25 mouse cellular contexts compared by ENCODE assay signal in the genomic region with DNA sequence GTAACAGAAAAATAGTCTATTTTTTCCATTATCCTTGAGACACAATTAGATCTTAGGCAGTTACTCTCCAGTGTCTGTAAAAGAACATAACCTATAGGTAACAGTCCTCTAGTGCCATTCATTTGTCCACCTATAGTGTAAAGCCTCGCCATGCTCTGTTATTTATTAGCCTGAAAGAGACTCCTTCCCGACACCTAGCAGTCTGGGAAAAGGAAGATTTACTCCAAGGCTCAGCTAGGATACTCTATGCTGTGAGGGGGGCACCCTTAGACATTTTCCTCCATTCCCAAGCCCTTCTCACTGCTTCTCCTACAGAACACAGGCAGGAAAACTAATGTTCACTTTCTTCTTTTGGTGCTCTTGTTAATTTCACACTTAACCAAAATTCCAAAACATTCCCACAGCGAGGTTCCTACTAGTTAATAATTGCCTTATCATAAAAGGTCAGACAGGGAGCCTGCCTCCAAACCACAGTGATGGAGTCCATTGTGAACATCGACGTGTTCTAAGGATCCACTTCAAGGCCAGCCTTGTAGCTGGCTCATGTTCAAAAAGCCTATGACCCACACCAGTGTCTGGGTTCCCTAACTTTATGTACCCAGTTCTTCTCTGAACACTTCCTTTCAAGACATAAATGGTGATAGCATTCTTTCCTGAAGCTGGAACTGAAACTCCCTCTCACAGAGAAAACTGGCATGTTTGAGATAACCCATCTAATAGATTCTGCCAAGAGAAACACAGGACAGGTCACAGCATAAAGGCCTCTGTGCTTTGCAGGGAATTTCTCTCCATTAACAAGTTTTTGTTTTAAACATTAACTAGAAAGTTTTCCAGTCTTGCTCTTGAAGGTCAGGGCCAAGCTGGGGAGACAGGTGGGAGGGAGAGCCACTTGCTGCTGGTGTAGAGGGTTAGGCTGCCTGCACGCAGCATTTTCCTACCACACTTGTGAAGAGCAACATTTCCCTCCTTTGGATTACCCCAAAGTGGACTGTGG. TPM values are rescaled to one million over a fixed set of nuclear protein-coding genes. Genes with fewer than 3 reads are reported as not detected.
DNase-seq lines count a peak whose midpoint lies in the region; ATAC-seq and TF ChIP-seq lines count a peak whose summit lies in the region.
"Had no signal": no experiment of that assay in that cellular context is flagged by ENCODE, and none has a peak within 500 bp of the region (broad histone marks: within the 10 kb centered on the region; RNA-seq: fewer than 3 reads in every experiment).

No protein-coding gene starts in this region.

- no peaks in the 10 kb centered on the region for H3K9me3 ChIP-seq in lung, embryonic 16.5 days (ENCODE audit: control insufficient read depth, low read length)
- H3K9me3 ChIP-seq in kidney, postnatal 0 days (replicated peaks; ENCODE audit: low read length): no peaks in the 10 kb centered on the region
- no peaks in the 10 kb centered on the region for H3K9me3 ChIP-seq in midbrain, embryonic 14.5 days (ENCODE audit: control insufficient read depth, low read length)
- H3K9me3 ChIP-seq in forebrain, embryonic 11.5 days (ENCODE audit: control insufficient read depth, low read length): no peaks in the 10 kb centered on the region
- H3K9me3 ChIP-seq: forebrain, embryonic 10.5 days; hindbrain, embryonic 12.5 days; limb, embryonic 13.5 days; liver, embryonic 15.5 days; midbrain, embryonic 10.5 days; neural tube, embryonic 13.5 days had no signal

- peak; percentile 76 for ATAC-seq in lung, embryonic 16.5 days (ENCODE audit: low read depth)
- ATAC-seq in kidney, postnatal 0 days (replicated peaks; ENCODE audit: low FRiP score, low read depth): peak; percentile 83
- ATAC-seq in midbrain, embryonic 14.5 days (ENCODE audit: low FRiP score, low TSS enrichment): no peak
- no peak for ATAC-seq in forebrain, embryonic 11.5 days (replicated peaks; ENCODE audit: low FRiP score)

- H3K4me3 ChIP-seq in lung, embryonic 16.5 days (ENCODE audit: low read length): no peak overlapping the region
- H3K4me3 ChIP-seq in kidney, postnatal 0 days (replicated peaks; ENCODE audit: low read depth, low read length): no peak overlapping the region
- no peak overlapping the region for H3K4me3 ChIP-seq in midbrain, embryonic 14.5 days (replicated peaks; ENCODE audit: low read depth, low read length)
- no peak overlapping the region for H3K4me3 ChIP-seq in forebrain, embryonic 11.5 days (ENCODE audit: low read depth, low read length)
- H3K4me3 ChIP-seq: forebrain, embryonic 10.5 days; gastrocnemius, adult 2 months; hindbrain, embryonic 12.5 days; limb, embryonic 13.5 days; liver, embryonic 15.5 days; midbrain, embryonic 10.5 days; neural tube, embryonic 13.5 days had no signal

- peak; percentile 10 to 43 for DNase-seq in adrenal gland, adult (ENCODE audit: inconsistent age in 2 of 2, low spot score in 1 of 2)
- no peak for DNase-seq in adrenal gland, adult 2 months
- no peak for DNase-seq in lung, postnatal 10 days
- peak; percentile 59 for DNase-seq in kidney, postnatal 0 days (ENCODE audit: low spot score)
- peak; percentile 53 for DNase-seq in yolk sac, embryonic 10.5 days (ENCODE audit: low spot score)
- no peak for DNase-seq in midbrain, embryonic 14.5 days
- DNase-seq in forebrain, embryonic 11.5 days (ENCODE audit: low spot score): no peak
- DNase-seq: adrenal gland, postnatal 25 days; cerebellum, adult 18-20 months; cerebellum, postnatal 25 days; gastrocnemius, adult 2 months; heart, postnatal 10 days; lung, postnatal 36 days; spleen, adult 18-20 months; thymus, adult 18-20 months; thymus, postnatal 4 days had no signal

- no peak for TF ChIP-seq CTCF in kidney, postnatal 0 days (IDR thresholded peaks at IDR 0.05; ENCODE audit: low read depth)

- H3K36me3 ChIP-seq in lung, embryonic 16.5 days (ENCODE audit: control insufficient read depth, insufficient read depth, low read length): no peaks in the 10 kb centered on the region
- H3K36me3 ChIP-seq in kidney, postnatal 0 days (ENCODE audit: insufficient read depth, low read length): no peaks in the 10 kb centered on the region
- no peaks in the 10 kb centered on the region for H3K36me3 ChIP-seq in midbrain, embryonic 14.5 days (ENCODE audit: control insufficient read depth, insufficient read depth, low read length)
- H3K36me3 ChIP-seq in forebrain, embryonic 11.5 days (ENCODE audit: control insufficient read depth, insufficient read depth, low read length): no peaks in the 10 kb centered on the region
- H3K36me3 ChIP-seq: forebrain, embryonic 10.5 days; hindbrain, embryonic 12.5 days; limb, embryonic 13.5 days; liver, embryonic 15.5 days; midbrain, embryonic 10.5 days; neural tube, embryonic 13.5 days had no signal

- peak overlapping the region; percentile 53 for H3K27ac ChIP-seq in lung, embryonic 16.5 days (ENCODE audit: low read length)
- H3K27ac ChIP-seq in kidney, postnatal 0 days: peak overlapping the region; percentile 90
- H3K27ac ChIP-seq in midbrain, embryonic 14.5 days (replicated peaks; ENCODE audit: low read depth, low read length): no peak overlapping the region
- no peak overlapping the region for H3K27ac ChIP-seq in forebrain, embryonic 11.5 days (ENCODE audit: low read depth, low read length)
- H3K27ac ChIP-seq: forebrain, embryonic 10.5 days; gastrocnemius, adult 2 months; hindbrain, embryonic 12.5 days; limb, embryonic 13.5 days; liver, embryonic 15.5 days; midbrain, embryonic 10.5 days; neural tube, embryonic 13.5 days had no signal

- H3K4me1 ChIP-seq in lung, embryonic 16.5 days (replicated peaks; ENCODE audit: control insufficient read depth, insufficient read depth, low read length): no peaks in the 10 kb centered on the region
- peaks cover 3% of the 10 kb centered on the region; the same call in 1 of the 2 replicates for H3K4me1 ChIP-seq in kidney, postnatal 0 days (replicated peaks; ENCODE audit: insufficient read depth, low read length)
- no peaks in the 10 kb centered on the region for H3K4me1 ChIP-seq in midbrain, embryonic 14.5 days (ENCODE audit: control insufficient read depth, insufficient read depth, low read length)
- H3K4me1 ChIP-seq in forebrain, embryonic 11.5 days (replicated peaks; ENCODE audit: control insufficient read depth, insufficient read depth, low read length): no peaks in the 10 kb centered on the region
- H3K4me1 ChIP-seq: forebrain, embryonic 10.5 days; hindbrain, embryonic 12.5 days; limb, embryonic 13.5 days; liver, embryonic 15.5 days; midbrain, embryonic 10.5 days; neural tube, embryonic 13.5 days had no signal

- no peak overlapping the region for H3K9ac ChIP-seq in lung, embryonic 16.5 days (ENCODE audit: low read length)
- H3K9ac ChIP-seq in kidney, postnatal 0 days (ENCODE audit: low read depth, low read length): no peak overlapping the region
- no peak overlapping the region for H3K9ac ChIP-seq in midbrain, embryonic 14.5 days (replicated peaks; ENCODE audit: low read length)
- no peak overlapping the region for H3K9ac ChIP-seq in forebrain, embryonic 11.5 days (ENCODE audit: low read length)
- H3K9ac ChIP-seq: hindbrain, embryonic 12.5 days; limb, embryonic 13.5 days; liver, embryonic 15.5 days; neural tube, embryonic 13.5 days had no signal

- 45% methylated on average over 6 of the region's 6 CpGs for WGBS in lung, embryonic 16.5 days
- WGBS in kidney, postnatal 0 days: 33% methylated on average over 6 of the region's 6 CpGs
- WGBS in midbrain, embryonic 14.5 days: 80% methylated on average over 6 of the region's 6 CpGs
- 84% methylated on average over 6 of the region's 6 CpGs for WGBS in forebrain, embryonic 11.5 days

- H3K4me2 ChIP-seq in lung, embryonic 16.5 days (ENCODE audit: low read depth, low read length): no peak overlapping the region
- no peak overlapping the region for H3K4me2 ChIP-seq in kidney, postnatal 0 days (ENCODE audit: low read length)
- H3K4me2 ChIP-seq in midbrain, embryonic 14.5 days (ENCODE audit: low read length): no peak overlapping the region
- H3K4me2 ChIP-seq in forebrain, embryonic 11.5 days (ENCODE audit: low read depth, low read length, severe bottlenecking): no peak overlapping the region
- H3K4me2 ChIP-seq: heart, embryonic 11.5 days; hindbrain, embryonic 12.5 days; limb, embryonic 13.5 days; liver, embryonic 15.5 days; neural tube, embryonic 13.5 days had no signal

- no peaks in the 10 kb centered on the region for H3K27me3 ChIP-seq in lung, embryonic 16.5 days (ENCODE audit: control insufficient read depth, insufficient read depth, low read depth, low read length)
- no peaks in the 10 kb centered on the region for H3K27me3 ChIP-seq in kidney, postnatal 0 days (ENCODE audit: insufficient read depth, low read length)
- H3K27me3 ChIP-seq in midbrain, embryonic 14.5 days (ENCODE audit: control insufficient read depth, insufficient read depth, low read length): no peaks in the 10 kb centered on the region
- no peaks in the 10 kb centered on the region for H3K27me3 ChIP-seq in forebrain, embryonic 11.5 days (ENCODE audit: control insufficient read depth, insufficient read depth, low read length)
- H3K27me3 ChIP-seq: hindbrain, embryonic 12.5 days; limb, embryonic 13.5 days; liver, embryonic 15.5 days; neural tube, embryonic 13.5 days had no signal

RNA-seq across cellular contexts. Expression of a gene that starts 35.9 kb away (rescaled TPM):
- total RNA-seq in adrenal gland, adult 2 months (2021): under 1 TPM; 0.03 to 0.17 TPM
- polyA plus RNA-seq in adrenal gland, adult 2 months (2012; rRNA removed): not detected in 2 replicates
- 0.80 and 0.85 TPM in 2 replicates for polyA plus RNA-seq in lung, embryonic 16.5 days (2015; fragmentation: Nextera tagmentation; extraction: Ambion mirVana)
- 6.4 and 7.0 TPM in 2 replicates for polyA plus RNA-seq in kidney, postnatal 0 days (2015; fragmentation: Nextera tagmentation; extraction: Ambion mirVana)
- 0.03 and 0.05 TPM in 2 replicates for polyA plus RNA-seq in midbrain, embryonic 14.5 days (2014; fragmentation: Nextera tagmentation; extraction: Ambion mirVana)
- polyA plus RNA-seq in forebrain, embryonic 11.5 days (2014; fragmentation: Nextera tagmentation; extraction: Ambion mirVana): not detected in 2 replicates
- total RNA-seq: granulocyte monocyte progenitor cell, adult 5-6 weeks; heart, postnatal 10 days had no signal
- polyA plus RNA-seq: forebrain, embryonic 10.5 days; heart, embryonic 11.5 days; hindbrain, embryonic 12.5 days; midbrain, embryonic 10.5 days had no signal

Comparison
In these comparisons a context has a peak if more than half of its experiments do, and no peak if none do; other contexts are left out.
1. DNase-seq: peak in adrenal gland, adult (2 of 2), kidney, postnatal 0 days (single experiment) and yolk sac, embryonic 10.5 days (single experiment); none in adrenal gland, adult 2 months (single experiment), lung, postnatal 10 days (single experiment), midbrain, embryonic 14.5 days (single experiment) and forebrain, embryonic 11.5 days (single experiment).
2. ATAC-seq: peak in lung, embryonic 16.5 days (single experiment) and kidney, postnatal 0 days (single experiment); none in midbrain, embryonic 14.5 days (single experiment) and forebrain, embryonic 11.5 days (single experiment).
3. H3K27ac ChIP-seq: peak in lung, embryonic 16.5 days (single experiment) and kidney, postnatal 0 days (single experiment); none in midbrain, embryonic 14.5 days (single experiment) and forebrain, embryonic 11.5 days (single experiment).